ENCODE assay signal across 23 mouse cellular contexts in the genomic region with DNA sequence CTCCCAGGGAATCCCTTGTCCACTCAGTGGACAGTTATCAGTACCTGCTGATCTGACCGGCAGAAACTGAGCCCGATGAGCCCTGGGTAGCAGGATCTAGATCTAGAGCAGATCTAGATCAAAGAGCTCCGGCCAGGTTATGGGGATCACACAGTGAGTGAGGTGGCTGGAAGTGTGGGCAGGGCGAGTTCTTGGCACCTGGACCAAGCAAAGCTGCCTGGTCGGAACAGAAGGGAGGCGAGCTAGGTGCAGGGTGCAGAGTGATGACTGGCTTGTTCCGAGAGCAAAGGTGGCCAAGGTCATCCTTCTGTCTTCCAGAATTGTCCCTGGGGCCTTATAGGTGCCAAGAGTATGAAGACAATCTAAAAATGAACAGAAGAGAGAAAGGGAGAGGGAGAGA. TPM values are rescaled to one million over a fixed set of nuclear protein-coding genes. Genes with fewer than 3 reads are reported as not detected.
"Had no signal": no experiment of that assay in that cellular context is flagged by ENCODE, and none has a peak within 500 bp of the region (broad histone marks: within the 10 kb centered on the region; RNA-seq: fewer than 3 reads in every experiment).

No protein-coding gene starts in this region.

- H3K27ac ChIP-seq: kidney, postnatal 0 days; layer of hippocampus, adult 2 months; limb, embryonic 12.5 days; limb, embryonic 15.5 days; liver, embryonic 14.5 days; macrophage; midbrain, embryonic 12.5 days; midbrain, embryonic 15.5 days; neural tube, embryonic 12.5 days; neural tube, embryonic 15.5 days; stomach, embryonic 15.5 days had no signal

- H3K4me1 ChIP-seq: limb, embryonic 12.5 days; limb, embryonic 15.5 days; stomach, embryonic 15.5 days had no signal

- H3K4me3 ChIP-seq: layer of hippocampus, adult 2 months; limb, embryonic 12.5 days; limb, embryonic 15.5 days; midbrain, embryonic 12.5 days; midbrain, embryonic 15.5 days; neural tube, embryonic 12.5 days; neural tube, embryonic 15.5 days; stomach, embryonic 15.5 days had no signal

- H3K27me3 ChIP-seq: midbrain, embryonic 12.5 days; midbrain, embryonic 15.5 days; neural tube, embryonic 12.5 days; neural tube, embryonic 15.5 days had no signal

- DNase-seq: kidney, postnatal 25 days; left cerebral cortex, postnatal 4 days; liver, postnatal 0 days; lung, embryonic 14.5 days; retina, postnatal 1 day; right cerebral cortex, postnatal 25 days; spleen, adult 18-20 months; thymus, postnatal 25 days had no signal

RNA-seq across cellular contexts. Expression of a gene that starts 6.1 kb away (rescaled TPM):
- polyA plus RNA-seq: liver, postnatal 0 days; macrophage had no signal

RNA-seq across cellular contexts. Expression of a gene that starts 30.3 kb away (rescaled TPM):
- polyA plus RNA-seq: kidney, embryonic 14.5 days; kidney, postnatal 0 days; limb, embryonic 12.5 days; limb, embryonic 15.5 days; liver, embryonic 11.5 days; liver, postnatal 0 days; lung, embryonic 14.5 days; lung, postnatal 0 days; macrophage; midbrain, embryonic 12.5 days; midbrain, embryonic 15.5 days; neural tube, embryonic 12.5 days; neural tube, embryonic 15.5 days; stomach, embryonic 15.5 days; thymus, postnatal 0 days had no signal
